Mouse (Mus musculus) frontal cortex, postnatal 14 days (tissue): ENCODE measurements at regions not wholly inside any gene's neighbourhood (a gene's known extent, or its start where the extent isn't known, plus 50 kb on each side); places are given as distances from the start of the nearest gene placed in this dataset.
A peak's percentile ranks its signal among the peaks of the same experiment; 100 is the strongest.

Experiments used
- DNase-seq, 2 experiments: peaks; one replicate each; pipeline ENCODE4 v3.0.0; 2022; ENCODE audit warnings: low spot score in 2 of 2

DNA sequence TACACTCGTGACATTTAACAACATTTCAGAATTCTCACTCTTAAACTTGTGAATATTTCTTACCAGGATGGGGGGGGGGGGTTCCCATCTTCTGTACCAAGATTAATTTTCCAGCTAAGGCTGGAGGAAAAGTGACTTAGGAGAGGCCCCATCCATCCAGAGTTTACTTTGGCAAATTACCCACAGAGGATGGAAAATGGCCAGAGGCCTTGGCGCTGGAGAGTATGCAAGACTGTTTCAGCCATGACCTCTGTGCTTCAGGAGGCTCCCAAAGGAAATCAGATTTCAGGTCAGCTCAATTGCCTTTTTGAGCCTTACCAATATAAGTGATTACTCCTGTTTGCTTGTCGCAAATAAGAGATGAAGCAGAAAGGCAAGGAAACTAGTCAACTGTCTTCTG is 143.4 kb upstream of the F930015N05Rik start:
- no peak for DNase-seq

DNA sequence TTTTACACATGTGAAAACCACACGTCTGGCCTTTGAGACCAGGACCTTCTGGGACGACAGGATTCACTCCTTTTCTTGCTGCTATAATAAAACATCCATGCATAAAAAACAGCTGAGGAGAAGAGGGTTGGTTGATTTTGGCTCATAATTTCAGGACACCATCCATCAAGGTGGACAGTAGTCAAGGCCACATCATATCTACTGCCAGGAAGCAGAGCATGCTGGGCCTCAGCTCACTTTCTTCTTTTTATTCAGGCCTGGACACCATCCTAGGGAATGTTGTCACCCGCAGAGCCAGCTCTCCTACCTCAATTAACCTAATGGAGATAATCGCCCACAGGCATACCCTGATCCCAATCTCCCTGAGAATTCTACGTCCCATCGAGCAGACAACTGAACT is 149.6 kb upstream of the F930015N05Rik start:
- DNase-seq, result no peak

DNA sequence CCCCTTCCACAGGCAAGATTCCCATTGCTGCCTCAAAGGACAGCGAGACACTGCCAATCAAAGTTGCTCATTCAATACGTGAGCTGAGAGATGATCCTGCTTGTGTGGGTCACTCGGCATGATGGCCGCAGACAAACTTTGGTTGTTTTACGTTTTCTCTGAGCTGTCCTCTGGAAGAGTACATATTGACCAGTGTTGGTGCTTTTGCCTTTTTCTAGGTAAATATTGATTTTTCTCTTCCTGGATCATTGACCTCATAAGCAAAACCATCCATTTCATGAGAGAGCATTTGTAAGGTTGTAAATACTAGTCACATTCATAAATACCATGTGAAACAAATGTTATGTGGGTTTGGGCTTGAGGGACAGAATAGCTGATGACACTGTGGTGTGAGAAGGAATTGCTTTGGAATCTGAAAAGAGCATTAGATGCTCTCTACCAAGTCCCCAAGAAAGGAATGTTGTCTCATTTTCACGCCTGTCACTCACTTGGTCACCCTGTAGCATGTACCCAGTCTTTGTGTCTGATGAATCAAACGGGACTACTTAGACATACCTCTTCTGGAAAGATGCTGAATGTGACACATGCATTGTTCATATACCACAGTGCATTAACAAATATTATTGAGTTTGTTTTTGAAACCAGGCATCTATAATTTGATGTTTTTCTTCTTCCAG is 150.7 kb upstream of the F930015N05Rik start:
- no peak for DNase-seq

DNA sequence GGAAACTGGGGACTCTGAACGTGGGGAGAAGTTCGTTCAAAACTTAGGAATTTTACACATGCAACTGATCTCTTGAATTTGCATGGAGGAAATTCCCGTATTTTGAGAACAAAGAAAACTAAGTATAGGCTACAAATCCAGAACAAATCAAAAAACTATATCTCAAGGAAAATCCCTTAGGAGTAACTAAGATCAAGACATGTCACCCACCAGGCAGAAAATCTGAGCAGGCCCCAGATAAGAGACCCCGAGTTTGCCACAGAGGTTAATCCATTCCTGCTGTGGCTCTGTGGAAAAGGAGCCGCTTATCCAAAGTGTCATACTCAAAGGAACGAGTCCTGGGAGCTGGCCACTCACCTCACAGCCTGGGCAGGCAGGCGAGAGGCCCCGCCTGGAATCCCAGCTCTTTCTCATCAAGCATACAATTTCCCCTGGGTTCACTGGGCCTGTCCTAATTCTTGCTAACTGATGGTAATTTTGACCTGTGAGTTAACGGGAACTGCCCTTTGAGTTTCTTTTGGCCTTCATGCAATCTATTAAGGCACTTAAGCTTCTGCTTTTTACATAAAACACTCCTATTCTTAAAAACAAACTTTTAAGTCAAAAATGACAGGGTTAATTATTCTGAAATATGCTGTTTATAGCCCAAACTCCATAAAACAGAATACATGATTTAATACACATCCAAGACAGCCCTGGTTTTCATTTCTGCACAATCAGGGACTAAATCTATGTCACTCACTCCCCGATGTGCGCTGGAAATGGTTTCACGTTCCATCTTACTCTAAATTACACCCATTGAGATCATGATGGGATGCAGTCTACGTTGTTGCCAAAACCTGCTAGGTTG is 151.5 kb upstream of the F930015N05Rik start:
- DNase-seq, result no peak

DNA sequence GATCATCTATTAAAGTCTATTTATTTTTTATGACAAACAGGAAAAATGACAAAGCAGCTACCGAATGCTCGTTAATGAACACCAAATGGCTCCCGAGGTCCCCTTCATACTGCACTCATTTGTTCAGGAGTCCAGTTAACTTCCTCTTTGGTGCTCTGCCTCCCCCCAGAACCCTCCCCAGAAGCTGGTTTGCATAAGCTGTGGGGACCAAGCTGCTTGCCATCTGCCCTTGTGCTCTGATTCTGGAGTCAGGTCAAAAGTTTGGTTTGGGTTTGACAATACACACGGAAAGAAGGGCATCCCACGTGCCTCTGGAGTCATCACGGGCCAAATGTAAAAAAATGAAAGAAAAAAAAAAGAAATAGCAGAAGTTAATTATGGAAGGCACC is 152.1 kb upstream of the F930015N05Rik start:
- DNase-seq, result no peak

DNA sequence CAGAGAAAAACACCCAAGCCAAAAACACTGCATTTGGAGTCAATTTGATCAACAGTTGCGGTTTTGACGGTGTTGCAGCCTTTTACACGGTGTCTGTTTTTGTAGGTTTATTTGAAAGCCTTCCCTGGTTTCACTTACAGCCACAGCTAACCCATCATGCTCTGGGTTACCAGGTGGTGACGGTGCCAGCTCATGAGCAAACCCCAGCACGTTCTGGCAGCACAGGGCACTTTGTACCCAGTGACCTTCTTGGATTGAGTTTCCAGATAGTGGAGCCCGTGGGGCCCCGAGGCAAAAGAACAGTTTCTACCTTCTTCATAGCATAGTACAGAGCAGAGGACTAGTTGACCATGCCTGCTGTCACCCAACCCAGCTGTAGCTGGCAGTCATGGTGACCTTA is 152.6 kb upstream of the F930015N05Rik start:
- no peak for DNase-seq

DNA sequence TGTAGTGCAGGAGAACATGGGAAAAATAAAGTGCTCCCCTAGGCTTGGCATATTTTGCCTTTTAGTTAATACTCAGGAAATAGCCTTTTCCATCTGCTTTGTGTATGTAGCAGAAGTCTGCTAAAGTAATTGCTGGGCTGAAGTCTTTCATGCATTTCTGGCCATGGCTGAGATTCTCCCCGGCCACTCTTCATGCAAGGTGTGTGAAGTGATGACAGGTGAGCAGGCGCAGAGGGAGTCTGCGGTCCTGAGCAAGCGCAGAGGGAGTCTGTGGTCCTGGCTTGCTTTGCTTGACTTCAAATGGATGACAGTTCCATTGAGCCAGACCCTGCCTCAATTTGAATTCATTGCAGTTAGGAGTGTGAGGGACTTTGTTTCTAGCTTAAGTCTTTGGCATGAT is 153.6 kb upstream of the F930015N05Rik start:
- DNase-seq, result no peak

DNA sequence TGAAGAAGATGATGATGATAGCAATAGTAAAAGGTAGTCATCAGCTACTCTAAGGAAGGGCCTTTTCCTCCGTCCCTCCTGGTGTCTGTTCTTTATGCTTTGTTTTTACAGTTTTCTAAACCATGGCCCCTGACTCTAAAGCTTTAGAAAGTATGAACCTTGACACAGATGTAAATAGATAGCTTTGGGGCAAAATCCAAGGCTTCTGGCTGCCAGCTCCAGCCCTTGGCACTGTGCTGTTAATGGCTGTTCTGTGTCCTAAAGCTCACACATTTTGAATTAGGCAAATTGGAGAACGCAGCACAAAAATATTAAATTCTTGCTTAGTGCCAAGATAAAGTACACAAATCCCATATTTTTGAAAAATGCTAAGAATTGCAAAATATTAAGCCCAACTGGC is 155.8 kb upstream of the F930015N05Rik start:
- DNase-seq, result no peak

DNA sequence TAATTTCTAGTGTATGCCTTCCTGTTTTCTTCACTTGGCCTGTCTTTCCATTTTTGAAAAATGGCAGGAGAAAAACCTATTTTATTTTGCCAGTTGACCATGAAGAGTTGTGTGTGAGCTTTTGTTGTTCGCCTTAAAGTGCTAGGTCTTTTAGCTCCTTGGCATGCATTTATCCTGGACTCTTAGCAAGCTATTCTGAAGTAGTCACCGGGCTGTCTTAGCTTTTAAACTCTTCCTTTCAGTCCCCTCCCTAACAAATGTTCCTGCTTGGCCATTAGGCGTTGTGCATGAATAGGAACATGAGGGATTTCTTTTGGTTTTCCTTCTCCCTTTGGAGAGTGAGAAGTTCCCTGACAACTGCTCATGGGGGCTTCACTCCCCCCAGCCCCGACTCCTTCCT is 160.9 kb upstream of the F930015N05Rik start:
- no peak for DNase-seq

DNA sequence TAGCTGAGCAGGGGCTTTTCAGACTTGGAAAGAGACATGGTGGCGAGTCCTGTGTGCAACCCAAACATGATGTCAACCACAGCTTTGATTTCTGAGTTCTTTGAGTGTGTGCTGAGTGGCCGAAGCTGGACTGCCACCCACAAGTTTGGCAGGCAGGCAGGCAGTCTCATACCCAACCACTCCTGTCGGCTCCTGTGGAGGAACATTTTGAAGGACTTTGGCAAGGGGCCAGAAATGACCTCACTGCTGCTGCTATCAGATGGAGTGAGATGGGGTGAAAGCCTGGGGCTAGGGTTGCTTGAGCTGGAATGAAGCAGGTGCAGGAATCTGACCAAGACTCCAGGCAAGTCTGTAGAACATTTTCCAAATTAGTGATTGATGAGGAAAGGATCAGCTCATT is 162.7 kb upstream of the F930015N05Rik start:
- DNase-seq, result no peak

DNA sequence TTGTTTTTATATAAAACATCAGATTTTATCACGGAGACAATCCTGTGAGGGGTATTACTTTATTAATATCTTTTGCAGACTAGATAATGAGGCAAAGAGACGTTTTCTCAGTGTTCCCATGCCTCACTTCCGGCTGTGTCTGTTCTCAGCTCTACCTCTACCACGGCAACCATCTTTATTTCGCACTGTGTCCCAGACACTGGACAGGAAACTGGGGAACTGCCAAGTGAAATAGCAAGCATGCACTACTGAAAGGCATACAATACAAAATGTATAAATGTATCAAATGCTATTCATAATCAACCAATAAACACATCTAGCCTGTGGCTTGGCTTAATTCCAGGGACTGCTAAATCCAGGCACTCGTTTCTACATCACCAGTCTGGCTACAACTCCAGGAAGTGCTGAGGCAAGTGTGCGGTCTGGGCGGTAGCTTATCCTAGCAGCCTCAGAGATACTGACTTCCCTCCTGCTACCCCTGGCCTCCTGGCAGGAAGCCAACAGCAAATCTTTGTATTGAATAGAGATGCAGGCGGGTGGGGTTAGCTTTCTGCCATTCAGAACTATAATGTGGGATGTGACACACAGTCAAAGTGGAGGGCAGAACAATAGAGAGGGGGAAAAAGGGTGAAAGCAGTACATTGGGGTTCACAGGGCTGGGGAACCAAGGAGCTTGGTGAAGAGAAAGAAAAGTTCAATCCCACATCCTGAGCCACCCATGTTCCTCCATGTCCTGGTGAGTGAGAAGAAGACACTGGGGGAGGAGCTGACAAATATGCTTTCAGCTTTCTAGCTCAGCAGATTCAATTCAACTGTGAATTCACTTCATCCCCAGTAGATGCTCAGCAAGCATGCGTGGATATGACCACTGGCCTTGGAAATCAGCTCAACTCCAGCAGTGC is 164.0 kb upstream of the F930015N05Rik start:
- peak; percentile 6 to 7 for DNase-seq

DNA sequence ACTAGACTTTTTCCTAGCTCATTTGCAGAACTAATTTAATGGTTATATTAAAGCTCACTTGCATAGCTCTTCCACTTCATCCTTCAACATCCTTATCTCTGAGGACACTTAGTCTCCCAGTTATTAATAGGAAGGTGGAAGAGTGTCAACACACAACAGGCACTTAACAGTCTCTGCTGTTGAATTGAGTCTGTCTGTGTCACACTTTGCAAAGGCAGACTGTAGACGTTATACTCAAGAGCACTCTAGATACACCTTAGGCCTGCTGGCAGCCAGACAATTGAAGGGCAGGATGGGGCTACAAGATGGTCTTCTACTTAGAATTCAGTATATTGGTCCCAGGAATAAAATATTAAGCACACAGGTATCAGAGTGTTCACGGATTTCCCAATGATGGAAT is 172.6 kb upstream of the F930015N05Rik start:
- DNase-seq, result no peak

DNA sequence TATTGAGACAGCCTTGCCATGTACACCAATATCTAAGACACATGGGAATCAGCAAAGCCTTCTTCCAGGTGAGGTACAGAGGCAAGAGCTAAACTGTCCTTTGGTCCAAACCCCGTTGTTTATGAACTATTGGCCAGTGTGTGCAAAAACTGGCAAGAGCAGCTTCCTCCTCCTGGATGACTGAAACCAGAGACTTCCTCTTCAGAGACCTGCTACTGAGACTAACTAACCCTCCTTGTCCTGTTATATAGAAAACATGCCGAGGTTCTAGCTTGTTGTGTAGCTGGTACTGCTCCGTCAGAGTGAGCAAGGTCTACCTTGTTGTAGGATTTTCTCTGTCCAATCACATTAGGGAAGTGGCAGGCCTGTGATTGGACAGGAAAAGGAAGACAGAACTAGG is 174.3 kb upstream of the F930015N05Rik start:
- no peak for DNase-seq

DNA sequence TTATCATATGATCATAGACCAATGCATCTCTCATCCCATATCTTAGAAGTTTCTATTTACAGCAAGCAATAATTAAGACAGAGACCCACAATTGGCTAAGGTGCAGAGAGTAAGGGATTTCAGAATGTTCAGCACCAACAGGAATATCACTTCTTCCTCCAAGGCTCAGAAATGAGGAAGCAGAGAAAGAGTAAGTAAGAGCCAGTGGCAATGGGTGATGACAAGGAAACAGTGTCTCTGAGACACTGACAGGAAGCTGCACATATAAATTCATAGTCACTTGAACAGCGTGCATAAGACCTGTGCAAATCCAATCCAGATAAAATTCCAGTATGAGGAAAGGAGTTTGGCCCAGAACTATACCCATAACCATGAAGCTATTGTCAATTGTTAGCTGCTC is 178.7 kb upstream of the F930015N05Rik start:
- DNase-seq, result no peak

DNA sequence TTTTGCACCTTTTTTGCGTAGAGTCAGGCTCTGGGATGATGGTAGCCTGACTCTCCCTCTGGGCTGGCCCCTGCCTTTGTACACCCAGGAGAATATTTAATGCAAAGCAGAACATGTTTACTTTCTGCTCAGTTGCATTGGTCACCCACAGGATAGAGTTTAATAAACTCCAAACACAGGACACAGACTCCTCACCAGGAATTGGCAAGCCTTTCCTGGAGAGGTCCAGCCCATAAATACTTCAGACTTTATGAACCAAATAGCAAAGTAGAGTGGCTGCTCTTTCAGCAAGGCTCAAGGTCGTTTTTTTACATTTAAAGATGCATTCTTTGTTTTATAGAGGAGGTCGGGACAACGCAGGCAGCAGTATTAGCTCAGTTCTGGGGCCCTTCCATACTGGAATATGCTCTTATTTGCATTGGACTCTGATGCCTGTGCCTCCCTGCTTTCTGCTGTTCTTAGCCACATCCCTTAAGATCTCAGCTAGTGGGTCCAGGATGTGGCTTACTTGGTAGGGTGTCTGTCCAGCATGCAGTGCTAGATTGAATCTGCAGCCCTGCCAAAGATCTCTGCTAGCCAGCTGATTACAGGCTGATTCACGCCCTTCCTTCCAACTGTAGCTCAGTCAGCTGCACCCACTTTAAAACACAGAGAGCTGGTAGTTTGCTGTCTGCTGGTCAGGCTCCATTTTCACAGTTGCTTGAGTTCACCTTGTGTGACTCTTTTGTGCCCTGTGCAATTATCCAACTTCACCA is 182.4 kb upstream of the F930015N05Rik start:
- no peak for DNase-seq

DNA sequence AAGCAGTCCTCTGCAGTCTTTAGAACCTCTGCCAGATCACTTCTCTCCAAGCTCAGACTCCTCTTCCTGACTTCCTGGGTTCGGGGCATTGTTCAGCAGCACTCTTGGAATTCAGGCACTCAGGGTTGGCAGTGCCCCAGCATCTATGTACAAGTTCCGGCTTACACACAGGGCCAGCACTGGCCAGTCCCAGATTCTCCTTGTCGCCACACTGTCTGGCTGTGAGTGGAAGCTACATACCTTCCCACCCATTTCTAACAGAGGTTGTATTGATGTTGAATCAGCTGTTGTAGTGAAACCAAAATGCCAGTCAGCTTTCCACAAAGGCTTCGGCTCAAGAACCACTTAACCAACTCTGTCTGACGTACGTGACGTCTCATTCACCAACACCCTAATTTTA is 190.7 kb upstream of the F930015N05Rik start:
- no peak for DNase-seq

DNA sequence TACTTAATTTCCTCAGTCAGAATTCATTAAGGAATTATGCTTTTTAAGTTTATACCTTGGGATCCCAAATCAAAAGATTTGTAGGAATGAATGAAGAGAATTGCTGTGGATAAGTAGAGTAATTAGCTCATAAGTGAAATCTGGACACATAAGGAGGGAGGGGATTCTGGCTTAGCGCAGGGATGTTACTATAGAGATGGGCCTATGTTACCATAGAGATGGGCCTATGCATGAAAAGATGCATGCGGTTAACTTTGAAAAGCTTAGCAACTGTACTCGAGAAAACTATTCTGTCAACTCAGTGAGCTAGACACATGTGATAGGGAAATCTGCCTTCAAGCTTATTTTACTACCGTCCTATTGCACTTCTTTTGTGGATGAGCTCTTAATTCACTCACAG is 204.5 kb upstream of the F930015N05Rik start:
- DNase-seq, result no peak

DNA sequence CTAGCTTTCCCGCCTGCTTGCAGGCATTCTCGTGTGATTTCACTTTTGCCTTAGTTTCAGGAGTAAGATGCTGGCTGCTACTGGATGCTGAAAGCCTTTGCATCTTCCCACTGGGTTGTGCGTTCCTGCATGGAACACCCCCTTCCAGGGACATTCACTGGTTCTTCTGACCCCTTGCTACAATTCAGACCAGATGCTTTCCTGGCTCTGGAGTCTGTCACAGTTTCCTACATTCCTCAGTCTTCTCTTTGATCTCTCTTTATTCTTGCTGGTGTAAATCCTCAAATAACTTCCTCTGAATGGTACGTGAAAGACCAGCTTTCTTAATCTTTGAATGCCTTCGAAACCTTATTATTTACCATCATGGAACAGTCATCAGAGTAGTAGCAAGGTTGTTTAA is 206.7 kb upstream of the F930015N05Rik start:
- DNase-seq, result no peak

DNA sequence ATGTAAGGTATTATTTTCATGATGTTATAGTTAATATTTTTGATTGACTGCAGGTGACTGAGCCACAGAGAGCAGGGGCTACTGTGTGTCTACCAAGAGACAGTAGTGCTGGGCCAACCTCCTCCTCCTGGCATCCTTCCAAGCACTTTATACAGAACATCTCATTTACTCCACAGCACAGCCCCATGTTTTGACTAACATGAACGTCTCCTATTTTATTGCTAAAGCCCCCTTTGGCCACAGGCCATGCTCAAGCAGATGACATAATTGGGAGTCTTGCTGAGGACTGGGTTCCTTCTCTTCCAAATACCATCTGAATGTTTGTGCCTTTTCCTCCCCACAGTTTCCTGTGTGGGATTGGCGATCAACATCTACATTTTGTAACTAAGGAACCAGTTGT is 211.5 kb upstream of the F930015N05Rik start:
- DNase-seq, result no peak

DNA sequence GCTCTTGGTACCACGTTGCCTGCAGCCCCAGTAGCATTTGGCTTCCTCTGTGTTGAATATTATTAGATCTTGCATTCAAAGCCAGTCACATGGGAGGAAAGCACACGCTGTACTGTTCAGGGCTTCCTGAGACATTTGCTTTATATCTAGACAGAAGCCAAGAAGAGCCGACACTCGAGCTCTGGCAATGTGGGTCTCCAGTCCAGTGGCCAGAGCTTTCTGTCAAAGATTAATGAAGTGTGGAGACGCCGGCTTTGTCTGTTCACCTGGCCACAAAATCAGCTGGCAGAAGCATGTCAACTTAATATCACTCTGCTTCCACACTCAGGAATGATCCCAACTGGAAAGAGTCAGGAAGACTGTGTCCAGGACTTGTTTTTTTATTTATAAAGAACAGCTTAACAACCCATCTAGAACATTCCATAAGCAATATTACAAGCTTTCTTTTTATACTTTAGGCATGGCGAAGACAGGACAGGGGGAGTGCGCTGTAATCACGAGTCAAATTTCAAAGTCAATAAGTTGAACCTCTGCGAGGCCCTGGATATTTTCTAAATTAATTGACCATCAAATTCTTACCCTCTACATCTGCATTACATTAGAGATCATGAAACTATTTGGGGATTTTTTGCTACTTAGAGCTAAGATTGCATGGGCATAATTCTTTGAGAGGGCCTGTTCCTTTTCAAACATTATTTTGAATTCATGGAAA is 214.3 kb upstream of the F930015N05Rik start:
- DNase-seq, result no peak

DNA sequence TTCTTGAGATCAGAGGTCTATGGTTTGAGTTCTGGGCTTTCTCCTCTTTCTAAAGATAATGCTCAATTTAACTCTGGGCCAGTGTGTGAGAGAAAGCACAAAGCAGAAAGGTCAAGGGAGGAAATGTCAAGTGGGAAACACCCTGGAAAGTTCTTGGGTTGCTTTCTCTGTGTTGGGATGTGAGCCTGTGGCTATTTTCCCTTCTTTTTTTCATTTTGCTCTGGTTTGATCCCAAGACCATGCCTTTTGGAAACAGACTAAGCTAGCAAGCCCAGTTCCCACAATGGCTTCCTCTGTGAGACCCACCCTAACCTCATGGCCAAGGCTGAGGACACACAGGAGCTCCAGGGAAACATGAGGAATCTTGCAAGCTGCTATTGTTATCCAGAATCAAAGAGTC is 216.4 kb upstream of the F930015N05Rik start:
- no peak for DNase-seq
